Mouse (Mus musculus) hematopoietic stem cell, adult 5-6 weeks (primary cell): Measurements from ENCODE around the gene Cib1. TPM values are rescaled to one million over a fixed set of nuclear protein-coding genes. Genes with fewer than 3 reads are reported as not detected.

Experiments used
- ATAC-seq, 2 experiments: fragments of 125-278 bp in 1 of 2; replicated peaks in 1 of 2; 2 replicates each; pipeline ENCODE4 v1.8.0; 2016 to 2017; ENCODE audit warnings: inconsistent platforms in 2 of 2, mild to moderate bottlenecking in 2 of 2, moderate number of reproducible peaks in 2 of 2, low read depth in 1 of 2, moderate TSS enrichment in 1 of 2; ENCODE audit not compliant: low FRiP score in 2 of 2, poor library complexity in 2 of 2, severe bottlenecking in 2 of 2, insufficient read depth in 1 of 2, low TSS enrichment in 1 of 2
- total RNA-seq: library from RNA; stranded (forward); fragments of 172-1452, 232-1000 nt; gene quantifications from 2 replicates; pipeline ENCODE4 v1.2.3, GENCODE M21; 2017

The Cib1 gene
- total RNA-seq, 1 experiment from 2014 or later: 29.3 TPM

DNA sequence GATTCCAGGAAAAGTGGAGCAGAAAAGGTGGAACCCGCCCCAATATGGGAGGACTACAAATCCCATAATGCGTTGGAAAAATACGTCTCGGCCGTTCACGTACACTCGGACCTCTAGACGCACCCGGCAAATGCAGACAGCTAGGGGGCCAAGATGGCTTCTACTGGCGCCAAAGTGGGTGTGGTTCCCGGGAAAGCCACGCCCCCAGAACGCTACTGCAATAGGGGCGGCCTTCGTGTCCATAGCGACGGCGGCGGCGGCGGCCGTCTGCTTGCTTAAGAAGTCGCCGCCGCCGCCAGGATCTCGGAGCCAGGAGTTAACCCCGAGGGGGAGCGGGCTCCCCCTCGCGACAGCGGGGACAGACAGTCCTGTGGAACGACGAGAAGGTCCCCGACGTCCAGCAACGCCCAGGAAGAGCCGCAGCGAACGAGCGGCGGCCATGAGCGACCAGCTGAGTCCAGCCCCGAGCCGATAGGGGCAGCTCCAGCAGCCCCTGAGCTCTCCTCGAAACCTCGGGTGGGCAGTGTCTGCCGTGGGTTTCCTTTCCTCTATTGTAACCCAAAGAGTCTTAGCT lies 13.6 kb upstream of the Cib1 start, which contains the start of gene Ttll13:
Gene Ttll13, plus strand, starts transcription at position 229 of the 574 bp plus-strand sequence.
- ATAC-seq: peak; percentile 97 to 98

DNA sequence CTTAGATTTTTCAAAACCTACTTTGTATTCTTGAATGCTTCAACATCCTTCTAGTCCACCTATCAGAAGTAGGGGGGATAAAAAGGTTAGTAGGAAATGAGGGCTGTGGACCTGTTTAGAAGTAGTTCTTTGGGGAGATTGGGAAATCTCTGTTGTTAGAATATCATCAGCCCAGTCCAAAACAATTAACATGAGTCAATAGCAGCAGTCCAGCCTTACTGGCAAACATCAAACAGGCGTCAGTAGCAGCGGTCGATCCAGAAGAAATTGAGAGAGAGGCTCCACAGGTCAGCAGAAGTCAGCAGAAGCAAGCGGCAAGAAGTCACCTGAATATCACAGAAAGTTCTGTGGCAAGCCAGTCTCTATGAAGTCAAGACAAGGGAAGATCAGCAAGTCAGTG lies 12.2 kb upstream of the Cib1 start:
- ATAC-seq: no peak

- no peak for ATAC-seq
These were observed 9.0 kb upstream of the Cib1 start for GRCm38 (mm10) chr7:80241661-80242060.

GRCm38 (mm10) chr7:80238542-80238941 lies 5.9 kb upstream of the Cib1 start:
- no peak for ATAC-seq

DNA sequence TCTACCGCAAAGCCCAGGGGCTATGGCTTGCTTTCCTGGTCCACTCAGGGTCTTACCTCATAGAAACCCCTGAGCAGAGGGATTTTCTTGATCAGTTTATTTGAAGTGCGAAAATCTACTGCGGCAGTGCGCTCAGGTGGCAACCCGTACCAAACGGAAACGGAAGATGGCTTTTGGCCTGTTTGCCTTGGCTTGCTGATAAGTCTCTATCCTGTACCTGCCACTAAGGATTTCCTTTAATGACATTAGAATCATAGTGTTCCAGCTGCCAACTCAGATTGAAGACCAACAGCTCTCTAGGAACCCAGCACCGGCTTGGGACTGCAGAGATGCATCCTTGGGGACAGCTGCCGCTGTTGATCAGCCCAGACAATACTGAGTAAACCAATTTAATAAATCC lies 1.2 kb upstream of the Cib1 start:
- ATAC-seq: no peak

DNA sequence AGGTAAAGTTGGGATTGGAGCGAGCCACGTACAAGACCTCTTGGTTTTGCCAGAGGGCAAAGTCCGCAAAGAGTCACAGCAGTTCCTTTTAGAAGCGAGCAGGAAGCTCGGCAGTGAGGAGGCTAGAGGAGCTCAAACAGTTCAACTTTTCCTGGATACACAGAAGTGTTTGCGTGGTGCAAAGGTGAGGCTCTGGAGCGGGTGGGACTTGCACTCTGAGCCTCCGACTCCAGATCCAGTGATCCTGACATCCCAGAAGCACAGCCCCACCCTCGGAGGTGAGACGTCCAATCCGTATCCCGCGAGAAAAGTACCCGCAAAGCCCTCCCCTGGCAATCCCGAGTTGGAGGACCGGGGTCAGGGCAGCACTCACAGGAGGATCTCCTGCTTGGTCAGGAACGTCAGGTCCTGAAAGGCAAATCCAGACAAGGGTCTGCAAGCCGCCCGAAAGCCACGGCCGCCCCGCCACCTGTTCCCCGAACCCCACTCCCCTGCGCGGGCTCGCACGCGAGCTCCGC lies 583 bp downstream of the Cib1 start:
- ATAC-seq: 0 out of 4 replicates have a peak, but pooled peaks of 1 of the 2 experiments have one; percentile 5

DNA sequence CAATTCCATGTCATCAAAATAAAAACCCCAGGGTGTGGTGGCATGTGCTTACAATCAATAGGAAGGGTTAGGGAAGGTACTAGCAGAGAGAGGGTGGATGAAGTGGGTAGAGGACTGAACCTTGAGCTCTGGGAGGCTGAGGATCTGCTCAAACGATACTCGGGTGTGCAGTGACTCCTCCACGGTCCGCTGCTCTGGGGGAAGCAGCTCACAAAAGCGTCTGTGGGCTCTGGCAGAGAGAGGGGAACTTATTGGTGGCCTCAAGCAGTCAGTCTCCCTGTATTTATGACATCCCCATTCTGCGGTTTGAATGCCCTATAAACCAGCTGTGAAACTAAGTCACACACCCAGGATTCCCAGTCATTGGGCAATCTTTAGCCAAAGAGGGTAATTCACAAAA lies 2.4 kb downstream of the Cib1 start:
- no peak for ATAC-seq

- ATAC-seq: no peak; a peak in 1 of 4 replicates
These were observed 5.5 kb downstream of the Cib1 start for GRCm38 (mm10) chr7:80227065-80227464.

DNA sequence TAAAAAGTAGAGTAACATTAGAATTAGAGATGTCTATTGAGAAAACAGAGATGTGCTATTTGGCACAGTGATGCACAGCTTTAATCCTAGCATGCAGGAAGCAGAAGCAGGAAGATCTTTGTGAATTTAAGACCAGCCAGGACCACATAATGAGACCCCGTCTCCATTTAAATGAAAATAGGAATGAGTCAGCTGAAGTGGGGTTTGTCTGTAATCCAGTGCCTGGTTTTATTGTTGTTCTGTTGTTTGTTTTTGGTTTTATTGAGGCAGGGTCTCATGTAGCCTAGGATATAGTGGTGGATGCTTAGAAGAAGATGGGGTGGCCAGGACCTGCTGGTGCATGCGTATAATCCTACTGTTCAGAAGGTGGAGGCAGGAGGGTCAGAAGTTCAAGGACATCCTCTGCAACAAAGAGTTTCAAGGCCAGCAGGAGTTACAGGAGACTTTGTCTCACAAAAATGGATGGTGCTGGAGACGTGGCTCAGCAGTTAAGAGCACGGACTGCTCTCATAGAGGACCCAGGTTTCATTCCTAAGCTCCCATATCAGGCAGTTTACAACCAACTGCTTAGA lies 11.3 kb downstream of the Cib1 start:
- ATAC-seq: no peak

- no peak for ATAC-seq
These were observed 12.3 kb downstream of the Cib1 start for GRCm38 (mm10) chr7:80220237-80220797.

GRCm38 (mm10) chr7:80218666-80219065 lies 13.9 kb downstream of the Cib1 start:
- no peak for ATAC-seq

DNA sequence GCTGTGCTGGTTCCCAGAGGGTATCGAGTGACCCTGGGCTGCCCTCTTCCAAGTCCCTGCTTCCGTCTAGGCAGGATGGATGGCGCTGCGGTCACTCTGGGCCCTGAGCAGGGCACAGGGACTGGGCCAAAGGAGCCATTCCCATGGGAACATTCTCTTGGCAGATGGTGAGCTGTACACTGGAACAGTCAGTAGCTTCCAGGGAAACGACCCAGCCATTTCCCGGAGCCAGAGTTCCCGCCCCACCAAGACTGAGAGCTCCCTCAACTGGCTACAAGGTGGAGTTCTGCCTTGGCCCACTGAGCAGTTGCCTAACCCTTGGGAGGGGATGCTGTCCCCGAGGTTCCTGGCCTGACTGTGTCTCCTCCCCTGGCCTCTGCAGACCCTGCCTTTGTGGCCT lies 16.0 kb downstream of the Cib1 start:
- no peak for ATAC-seq

DNA sequence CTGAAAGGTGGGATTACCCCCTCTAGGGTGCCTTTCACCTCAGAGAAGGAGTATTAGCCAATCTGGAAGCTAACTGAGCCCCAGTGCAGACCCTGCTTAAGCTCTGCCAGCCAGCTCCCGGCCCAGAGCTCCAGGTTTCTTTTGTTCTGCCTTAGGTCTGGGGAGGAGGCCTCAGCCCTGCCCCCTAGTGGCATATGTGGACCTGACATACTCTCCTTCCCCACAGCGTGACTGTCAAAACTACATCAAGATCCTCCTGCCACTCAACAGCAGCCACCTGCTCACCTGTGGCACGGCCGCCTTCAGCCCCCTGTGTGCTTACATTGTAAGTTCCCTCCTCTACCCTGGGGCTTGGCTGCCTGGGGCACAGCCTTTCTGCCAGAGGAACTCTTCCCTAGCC lies 17.2 kb downstream of the Cib1 start:
- ATAC-seq: peak; percentile 87 to 88

DNA sequence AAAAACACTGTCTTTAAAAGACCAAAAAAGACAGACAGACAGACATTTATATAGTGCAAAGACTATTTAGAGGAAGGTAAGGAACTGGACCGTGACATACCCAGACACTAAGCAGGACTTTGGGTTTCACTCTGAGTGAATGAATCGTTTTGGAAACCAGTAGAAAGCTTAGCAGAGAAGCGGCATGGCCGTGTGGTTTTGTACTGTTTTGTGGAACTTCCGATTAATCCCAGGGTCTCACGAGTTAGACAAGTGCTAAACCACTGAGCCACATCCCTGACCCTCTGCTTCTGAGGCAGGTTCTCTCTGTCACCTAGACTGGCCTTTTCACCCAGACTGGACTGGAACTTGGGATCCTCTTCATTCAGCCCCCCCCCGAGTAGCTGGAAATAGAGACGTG lies 18.2 kb downstream of the Cib1 start:
- no peak for ATAC-seq

DNA sequence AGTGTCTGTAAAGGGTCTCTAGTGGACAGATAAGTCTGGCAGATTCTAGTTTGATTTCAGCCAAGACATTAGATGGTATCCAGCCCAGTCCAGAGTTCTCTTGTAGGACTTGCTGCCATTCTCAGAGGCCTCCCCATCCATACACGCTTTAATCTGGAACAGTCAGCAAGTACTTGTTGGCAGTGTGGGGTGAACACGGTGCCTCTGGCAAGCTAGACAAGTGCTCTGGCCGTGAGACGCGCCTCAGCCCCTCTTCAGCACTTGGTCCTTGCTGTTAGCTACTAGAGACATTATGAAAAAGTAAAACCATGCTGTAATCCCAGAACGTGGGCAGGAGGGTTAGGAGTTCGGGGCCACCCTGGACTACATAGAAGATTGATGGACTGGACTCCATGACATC lies 19.0 kb downstream of the Cib1 start:
- ATAC-seq: no peak

DNA sequence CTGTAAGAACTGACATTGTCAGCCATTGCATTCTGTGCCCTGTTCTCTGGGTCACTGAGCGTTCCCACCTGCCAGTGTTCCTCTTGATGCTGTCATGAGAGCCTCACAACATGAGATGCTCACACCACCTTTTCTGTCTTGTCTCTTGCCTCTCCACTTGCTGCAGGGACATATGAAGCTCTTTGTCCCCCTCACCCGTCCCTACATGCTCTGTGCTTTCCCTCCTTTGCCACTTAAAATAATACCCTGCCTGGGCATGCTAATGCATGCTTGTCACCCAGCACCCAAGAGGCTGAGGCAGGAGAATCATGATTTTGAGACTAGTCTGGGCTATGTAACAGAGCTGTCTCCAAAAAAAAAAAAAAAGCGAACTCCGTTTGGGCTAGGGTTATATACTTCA lies 21.6 kb downstream of the Cib1 start:
- ATAC-seq: no peak

GRCm38 (mm10) chr7:80209669-80210068 lies 22.9 kb downstream of the Cib1 start:
- peak; percentile 76 to 81 for ATAC-seq

- ATAC-seq: peak; percentile 30 to 61
These were observed 23.7 kb downstream of the Cib1 start for GRCm38 (mm10) chr7:80208738-80209430.
